Mouse (Mus musculus): Measurements from ENCODE around the gene B3galt4. TPM values are rescaled to one million over a fixed set of nuclear protein-coding genes. Genes with fewer than 3 reads are reported as not detected.

The B3galt4 gene
- polyA plus RNA-seq, 1 experiment: 8.4 TPM

- Histone ChIP-seq H3K4me1 (ENCODE audit: control insufficient read depth, insufficient read depth, low read length) (no peaks in the 10 kb centered on the region), H3K27ac (ENCODE audit: insufficient read depth, low read length) (no peak overlapping the region), H3K4me3 (replicated peaks; ENCODE audit: insufficient read depth, low read depth, low read length) (no peak overlapping the region), H3K27me3 (ENCODE audit: control insufficient read depth, insufficient read depth, low read length) (no peaks in the 10 kb centered on the region)
- TF ChIP-seq POLR2A (IDR thresholded peaks at IDR 0.05; ENCODE audit: borderline replicate concordance, insufficient read depth, low read length) (no peak), CTCF (IDR thresholded peaks at IDR 0.05; ENCODE audit: borderline replicate concordance, insufficient read depth, low read depth, low read length) (no peak)
- 89% methylated on average over 17 of the region's 17 CpGs for WGBS
- DNase-seq: peak in 1 of 2 experiments; percentile 9
These were observed 14.0 kb upstream of the B3galt4 start for GRCm38 (mm10) chr17:33965082-33965845.

GRCm38 (mm10) chr17:33962876-33963275 lies 11.6 kb upstream of the B3galt4 start:
- no peak overlapping the region for H3K4me3 ChIP-seq (replicated peaks; ENCODE audit: insufficient read depth, low read depth, low read length)
- TF ChIP-seq POLR2A (IDR thresholded peaks at IDR 0.05; ENCODE audit: borderline replicate concordance, insufficient read depth, low read length): no peak
- no peak for TF ChIP-seq CTCF (IDR thresholded peaks at IDR 0.05; ENCODE audit: borderline replicate concordance, insufficient read depth, low read depth, low read length)
- no peaks in the 10 kb centered on the region for H3K27me3 ChIP-seq (ENCODE audit: control insufficient read depth, insufficient read depth, low read length)
- peak in 1 of 2 experiments; percentile 6 for DNase-seq
- H3K27ac ChIP-seq (ENCODE audit: insufficient read depth, low read length): no peak overlapping the region
- WGBS: 91% methylated on average over 7 of the region's 7 CpGs
- H3K4me1 ChIP-seq (ENCODE audit: control insufficient read depth, insufficient read depth, low read length): no peaks in the 10 kb centered on the region

GRCm38 (mm10) chr17:33959948-33960347 lies 8.7 kb upstream of the B3galt4 start:
- TF ChIP-seq CTCF (IDR thresholded peaks at IDR 0.05; ENCODE audit: borderline replicate concordance, insufficient read depth, low read depth, low read length) (no peak), POLR2A (IDR thresholded peaks at IDR 0.05; ENCODE audit: borderline replicate concordance, insufficient read depth, low read length) (no peak)
- WGBS: 92% methylated on average over 15 of the region's 15 CpGs
- no peak for DNase-seq

GRCm38 (mm10) chr17:33959135-33959534 lies 7.8 kb upstream of the B3galt4 start:
- no peak for DNase-seq
- Histone ChIP-seq H3K27ac (ENCODE audit: insufficient read depth, low read length) (no peak overlapping the region), H3K4me1 (ENCODE audit: control insufficient read depth, insufficient read depth, low read length) (no peaks in the 10 kb centered on the region; the same call in 1 of the 2 replicates), H3K27me3 (ENCODE audit: control insufficient read depth, insufficient read depth, low read length) (no peaks in the 10 kb centered on the region), H3K4me3 (replicated peaks; ENCODE audit: insufficient read depth, low read depth, low read length) (no peak overlapping the region)
- TF ChIP-seq CTCF (IDR thresholded peaks at IDR 0.05; ENCODE audit: borderline replicate concordance, insufficient read depth, low read depth, low read length): no peak
- no peak for TF ChIP-seq POLR2A (IDR thresholded peaks at IDR 0.05; ENCODE audit: borderline replicate concordance, insufficient read depth, low read length)
- WGBS: 90% methylated on average over 13 of the region's 13 CpGs

More at GRCm38 (mm10) chr17:33959948-33960347, 8.7 kb upstream of the B3galt4 start:
- Histone ChIP-seq H3K27me3 (ENCODE audit: control insufficient read depth, insufficient read depth, low read length) (no peaks in the 10 kb centered on the region), H3K4me1 (ENCODE audit: control insufficient read depth, insufficient read depth, low read length) (no peaks in the 10 kb centered on the region; the same call in 1 of the 2 replicates), H3K4me3 (replicated peaks; ENCODE audit: insufficient read depth, low read depth, low read length) (no peak overlapping the region), H3K27ac (ENCODE audit: insufficient read depth, low read length) (no peak overlapping the region)

GRCm38 (mm10) chr17:33958451-33958850 lies 7.2 kb upstream of the B3galt4 start:
- H3K4me3 ChIP-seq (replicated peaks; ENCODE audit: insufficient read depth, low read depth, low read length): no peak overlapping the region
- no peak for DNase-seq
- no peaks in the 10 kb centered on the region; the same call in 1 of the 2 replicates for H3K4me1 ChIP-seq (ENCODE audit: control insufficient read depth, insufficient read depth, low read length)
- no peak overlapping the region for H3K27ac ChIP-seq (ENCODE audit: insufficient read depth, low read length)
- 95% methylated on average over 11 of the region's 11 CpGs for WGBS
- H3K27me3 ChIP-seq (ENCODE audit: control insufficient read depth, insufficient read depth, low read length): no peaks in the 10 kb centered on the region
- TF ChIP-seq POLR2A (IDR thresholded peaks at IDR 0.05; ENCODE audit: borderline replicate concordance, insufficient read depth, low read length): no peak
- TF ChIP-seq CTCF (IDR thresholded peaks at IDR 0.05; ENCODE audit: borderline replicate concordance, insufficient read depth, low read depth, low read length): no peak

- DNase-seq: no peak
- WGBS: 68% methylated on average over 6 of the region's 6 CpGs
- no peaks in the 10 kb centered on the region for H3K27me3 ChIP-seq (ENCODE audit: control insufficient read depth, insufficient read depth, low read length)
- no peak for TF ChIP-seq POLR2A (IDR thresholded peaks at IDR 0.05; ENCODE audit: borderline replicate concordance, insufficient read depth, low read length)
- no peak for TF ChIP-seq CTCF (IDR thresholded peaks at IDR 0.05; ENCODE audit: borderline replicate concordance, insufficient read depth, low read depth, low read length)
- no peak overlapping the region for H3K4me3 ChIP-seq (replicated peaks; ENCODE audit: insufficient read depth, low read depth, low read length)
- H3K4me1 ChIP-seq (ENCODE audit: control insufficient read depth, insufficient read depth, low read length): no peaks in the 10 kb centered on the region; the same call in 1 of the 2 replicates
- no peak overlapping the region for H3K27ac ChIP-seq (ENCODE audit: insufficient read depth, low read length)
These were observed 6.2 kb upstream of the B3galt4 start for GRCm38 (mm10) chr17:33957493-33957892.

GRCm38 (mm10) chr17:33956336-33956735 lies 5.0 kb upstream of the B3galt4 start:
- Histone ChIP-seq H3K27ac (ENCODE audit: insufficient read depth, low read length) (peak overlapping the region; percentile 83), H3K4me3 (replicated peaks; ENCODE audit: insufficient read depth, low read depth, low read length) (peak overlapping the region; percentile 96), H3K27me3 (ENCODE audit: control insufficient read depth, insufficient read depth, low read length) (no peaks in the 10 kb centered on the region), H3K4me1 (ENCODE audit: control insufficient read depth, insufficient read depth, low read length) (no peaks in the 10 kb centered on the region; the same call in 1 of the 2 replicates)
- no peak for DNase-seq
- TF ChIP-seq CTCF (IDR thresholded peaks at IDR 0.05; ENCODE audit: borderline replicate concordance, insufficient read depth, low read depth, low read length): no peak
- 7% methylated on average over 10 of the region's 10 CpGs for WGBS
